Mouse (Mus musculus): Measurements from ENCODE around the gene Adprhl1.

The Adprhl1 gene

DNA sequence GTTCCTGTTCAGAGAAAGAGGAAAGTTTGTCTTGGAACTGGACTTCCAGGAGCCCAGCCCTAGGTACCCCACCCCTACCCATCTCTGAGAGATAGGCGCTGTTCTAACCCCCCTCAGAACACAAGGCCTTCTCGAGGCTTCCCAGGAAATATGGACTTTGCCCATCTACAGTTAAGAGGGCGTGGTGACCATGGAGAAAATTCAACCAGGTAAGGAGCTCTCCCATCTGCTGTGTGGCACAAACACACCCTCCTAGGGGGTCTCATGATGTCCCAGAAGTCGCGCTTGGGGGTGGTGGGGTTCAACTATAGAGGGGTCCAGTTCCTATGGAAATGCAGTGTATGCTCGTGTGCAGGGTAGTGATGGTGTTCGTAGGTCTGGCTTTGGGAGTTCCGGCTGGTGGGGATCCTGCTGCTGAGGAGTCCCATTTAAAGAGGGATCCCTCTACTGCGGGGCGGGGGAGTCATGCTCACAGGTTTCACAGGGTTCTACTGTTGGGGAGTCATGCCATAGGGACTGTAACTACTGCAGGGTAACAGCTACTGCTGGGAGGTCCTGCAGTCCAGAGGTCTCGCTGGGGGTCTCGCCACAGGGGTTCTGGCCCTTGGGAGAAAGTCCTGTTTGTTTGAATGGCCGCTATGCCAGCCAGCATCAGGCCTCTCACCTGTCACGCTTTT is 54.4 kb downstream of the Adprhl1 start:
- no peak for DNase-seq (ENCODE audit: low read depth in 2 of 2, low spot score in 2 of 2)

DNA sequence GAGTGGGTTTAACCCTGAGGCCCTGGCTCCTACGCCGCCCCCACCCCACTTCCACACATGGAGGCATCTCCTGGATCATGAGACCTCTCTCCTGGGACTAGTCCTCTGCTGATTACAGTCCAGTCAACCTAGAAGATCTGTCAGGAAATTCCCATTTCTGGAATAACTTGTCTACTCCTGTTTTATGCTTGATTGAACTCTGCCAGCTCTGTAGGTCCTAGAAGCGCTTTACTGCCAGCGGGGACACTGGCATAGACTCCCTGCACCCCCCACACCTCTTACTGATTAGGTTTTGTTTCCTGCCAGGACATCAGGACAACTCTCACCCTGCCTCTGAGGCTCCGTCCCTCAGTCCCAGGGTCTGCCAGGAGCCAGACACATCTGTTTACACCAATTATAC is 56.5 kb downstream of the Adprhl1 start:
- DNase-seq (ENCODE audit: low read depth in 2 of 2, low spot score in 2 of 2), result no peak

DNA sequence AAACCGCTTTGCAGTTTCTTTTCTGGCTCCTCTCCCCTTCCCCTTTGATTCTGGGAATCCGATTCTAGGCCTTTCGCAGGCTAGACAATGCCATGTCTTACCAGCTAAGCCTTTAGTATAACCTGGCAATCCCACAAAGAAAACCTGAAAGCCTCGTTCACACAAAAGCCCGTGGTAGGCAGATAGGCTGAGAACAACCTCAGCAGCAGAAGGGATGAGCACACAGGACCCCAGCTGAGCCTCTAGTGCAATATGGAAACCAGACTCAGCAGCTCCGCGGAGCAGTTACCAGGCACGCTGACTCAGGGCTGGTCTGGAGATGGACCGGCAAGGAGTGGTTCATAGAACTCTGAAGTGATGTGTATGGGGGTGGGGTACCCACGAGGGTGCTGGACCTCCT is 59.1 kb downstream of the Adprhl1 start:
- no peak for DNase-seq (ENCODE audit: low read depth in 2 of 2, low spot score in 2 of 2)

DNA sequence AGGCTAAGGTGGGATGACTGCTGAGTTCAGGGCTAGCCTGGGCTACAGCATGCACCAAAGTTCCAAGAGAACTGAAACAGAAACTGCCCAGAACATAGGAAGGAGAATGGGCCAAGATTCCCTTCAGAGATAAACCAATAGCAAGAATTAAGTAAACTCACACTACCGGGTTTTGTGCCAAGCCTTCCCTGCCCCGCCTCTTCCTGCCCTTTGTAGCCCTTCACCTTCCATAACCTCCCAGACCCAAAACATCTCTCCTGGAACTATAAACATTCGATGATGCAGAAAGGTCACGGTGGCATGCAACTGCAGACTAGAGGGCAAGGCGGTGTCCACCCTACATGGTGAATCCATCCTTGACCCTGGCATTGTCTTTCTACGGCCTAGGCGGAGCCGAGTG is 63.7 kb downstream of the Adprhl1 start:
- no peak for DNase-seq (ENCODE audit: low read depth in 2 of 2, low spot score in 2 of 2)

DNA sequence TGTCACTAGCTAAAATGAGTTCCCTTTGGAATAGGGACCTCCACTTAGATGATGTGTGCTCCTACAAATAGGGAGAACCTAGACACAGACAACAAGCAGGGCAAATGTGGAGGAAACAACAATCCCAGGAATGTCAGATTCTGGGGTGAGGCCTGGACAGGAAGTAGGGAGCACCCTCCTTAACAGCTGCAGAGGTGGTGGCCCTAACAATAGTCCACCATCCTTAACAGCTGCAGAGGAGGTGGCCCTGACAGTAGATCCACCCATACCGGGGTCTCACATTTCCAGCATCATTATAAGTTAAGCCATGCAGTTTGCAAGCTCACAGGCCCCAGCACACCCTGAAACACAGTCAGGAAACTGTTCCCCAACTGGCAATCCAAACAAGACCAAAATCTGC is 65.1 kb downstream of the Adprhl1 start:
- no peak for DNase-seq (ENCODE audit: low read depth in 2 of 2, low spot score in 2 of 2)

DNA sequence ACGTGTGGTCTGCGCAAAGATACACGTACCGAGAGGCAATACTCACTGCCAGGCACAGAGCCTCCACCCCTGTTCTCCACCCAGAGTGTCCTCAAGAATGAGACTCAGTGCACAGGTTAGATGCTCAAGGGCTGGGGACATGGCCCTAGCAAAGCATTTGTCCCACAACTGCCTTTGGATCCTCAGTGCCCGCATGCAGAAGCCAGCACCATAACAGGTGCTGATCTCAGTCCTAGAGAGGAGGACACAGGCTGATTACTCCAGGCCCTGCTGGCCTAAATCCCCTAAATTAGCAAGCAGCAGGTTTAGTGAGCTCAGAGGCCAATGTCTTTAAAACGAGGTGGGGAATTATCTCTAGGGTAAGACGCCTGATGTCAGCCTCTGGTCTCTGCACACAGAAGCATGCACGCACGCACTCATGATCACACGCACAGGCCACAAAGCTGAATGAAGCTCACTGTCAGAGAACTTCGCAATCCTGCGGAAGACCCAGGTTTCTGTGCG is 65.9 kb downstream of the Adprhl1 start:
- no peak for DNase-seq (ENCODE audit: low read depth in 2 of 2, low spot score in 2 of 2)

DNA sequence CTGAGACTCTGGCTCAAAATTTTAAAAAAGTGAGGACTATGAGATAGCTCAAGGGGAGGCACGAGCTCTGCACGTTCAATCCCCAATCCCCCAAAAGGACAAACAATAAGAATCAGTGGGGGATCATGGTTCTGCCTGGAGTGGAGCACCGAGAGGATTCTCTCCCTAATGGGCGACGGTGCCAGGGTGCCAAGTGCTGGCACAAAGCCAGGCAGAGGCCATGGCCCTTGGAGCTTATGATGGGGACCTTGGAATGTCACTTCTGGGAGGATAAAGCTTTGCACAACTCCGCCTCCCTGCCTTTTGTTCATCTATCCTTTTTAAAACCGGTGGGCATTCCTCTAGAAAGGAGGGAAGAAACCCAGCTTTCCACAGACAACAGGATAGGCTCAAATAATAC is 66.3 kb downstream of the Adprhl1 start:
- DNase-seq (ENCODE audit: low read depth in 2 of 2, low spot score in 2 of 2), result no peak

DNA sequence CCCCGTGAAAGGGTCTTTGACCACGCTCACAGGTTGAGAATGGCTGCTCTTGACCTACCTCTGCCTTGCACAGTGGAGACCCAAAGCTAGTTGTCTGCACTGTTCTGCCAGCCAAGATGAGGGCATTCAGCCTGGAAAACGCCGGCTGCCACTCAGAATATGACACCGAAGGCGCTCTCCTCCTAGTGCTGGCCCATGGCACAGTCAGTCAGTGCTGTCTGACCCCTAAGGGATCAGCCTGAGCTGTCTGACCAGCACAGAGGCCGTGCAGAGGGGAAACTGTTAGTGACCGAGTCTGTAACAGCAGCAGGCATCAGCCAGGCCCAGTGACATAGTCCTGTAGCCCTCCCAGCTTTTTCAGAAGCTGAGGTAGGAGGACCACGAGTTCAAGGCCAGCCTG is 66.7 kb downstream of the Adprhl1 start:
- no peak for DNase-seq (ENCODE audit: low read depth in 2 of 2, low spot score in 2 of 2)

DNA sequence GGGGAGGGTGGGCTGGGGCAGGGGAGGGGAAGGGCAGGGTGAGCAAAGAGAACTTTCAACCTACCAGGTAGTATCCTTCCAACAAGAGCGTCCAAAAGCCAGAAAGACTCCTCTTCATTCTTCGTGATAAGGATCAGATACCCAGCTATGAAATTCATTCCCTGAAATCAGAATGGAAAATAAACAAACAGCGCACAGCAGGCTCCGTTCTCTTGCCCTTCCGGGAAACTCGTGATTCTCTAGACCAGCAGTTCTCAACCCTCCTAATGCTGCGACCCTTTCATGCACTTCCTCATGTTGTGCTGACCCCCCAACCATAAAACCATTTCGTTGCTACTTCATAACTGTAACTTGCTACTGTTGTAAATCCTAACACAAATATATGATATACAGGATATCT is 67.1 kb downstream of the Adprhl1 start:
- no peak for DNase-seq (ENCODE audit: low read depth in 2 of 2, low spot score in 2 of 2)

DNA sequence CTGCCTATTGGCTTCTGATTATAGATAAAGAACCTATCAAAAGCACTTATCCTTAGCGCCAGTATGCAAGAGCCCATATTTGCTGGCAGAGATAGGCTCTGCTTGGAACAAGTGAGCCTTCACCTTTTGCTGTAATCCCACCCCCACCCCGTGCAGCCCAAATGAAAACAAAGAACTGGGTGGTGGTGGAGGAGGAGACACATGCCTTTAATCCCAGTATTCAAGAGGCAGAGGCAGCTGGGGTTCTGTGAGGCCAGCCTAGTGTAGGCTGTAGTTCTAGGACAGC is 72.3 kb downstream of the Adprhl1 start:
- no peak for DNase-seq (ENCODE audit: low read depth in 2 of 2, low spot score in 2 of 2)

DNA sequence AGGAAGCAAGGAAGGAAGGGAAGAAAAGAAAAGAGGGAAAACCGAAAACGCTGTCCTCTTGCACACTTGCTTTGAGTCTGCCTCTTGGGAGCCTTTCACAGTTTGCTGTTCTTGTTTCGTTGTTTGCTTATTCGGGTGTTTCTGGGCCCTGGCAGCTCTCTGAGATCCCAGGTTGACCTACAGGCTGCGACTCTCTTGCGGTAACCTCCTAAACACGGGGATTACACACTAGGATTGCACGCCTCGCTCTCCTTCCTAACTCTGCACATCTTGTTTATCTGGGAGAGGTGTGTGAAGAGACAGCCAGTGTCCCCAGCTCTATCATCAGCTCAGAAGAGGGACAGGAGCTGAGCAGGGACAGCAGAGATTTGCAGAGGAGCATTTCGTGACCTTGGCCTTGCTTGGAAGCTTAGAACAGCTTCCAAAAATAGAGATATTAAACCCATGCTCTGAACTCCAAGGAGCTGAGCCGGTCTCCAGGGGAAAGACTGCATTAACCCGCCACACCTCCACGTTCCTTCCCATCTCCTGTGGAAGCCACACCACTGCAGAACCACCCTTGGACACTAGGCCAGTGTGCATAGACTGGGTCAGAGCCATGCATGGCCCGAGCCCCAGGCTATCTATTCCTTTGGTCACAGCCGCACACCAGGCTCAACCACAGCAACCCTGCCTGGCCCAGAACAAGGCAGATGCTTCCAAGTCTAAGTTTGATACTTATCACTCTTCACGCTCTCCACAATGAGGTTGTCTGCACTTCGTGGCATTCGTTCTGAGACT is 72.9 kb downstream of the Adprhl1 start:
- DNase-seq (ENCODE audit: low read depth in 2 of 2, low spot score in 2 of 2), result no peak

DNA sequence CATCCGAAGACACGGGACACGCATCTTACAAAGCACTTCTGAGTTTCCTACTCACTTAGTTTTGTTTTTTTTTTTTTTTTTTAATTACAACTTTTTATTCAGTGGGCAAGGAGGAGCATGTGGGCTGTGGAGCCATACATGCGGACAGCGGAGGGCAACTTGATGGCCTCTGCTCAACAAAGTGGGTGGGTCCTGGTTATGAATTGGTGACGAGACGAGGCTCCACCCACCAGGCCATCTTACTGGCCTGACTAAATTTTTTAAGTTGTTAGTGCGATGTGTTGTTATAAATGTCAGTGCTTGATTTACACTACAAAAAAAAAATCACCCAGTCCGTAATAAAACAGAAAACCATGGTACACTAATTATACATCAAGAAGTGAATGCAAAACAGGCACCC is 73.6 kb downstream of the Adprhl1 start:
- no peak for DNase-seq (ENCODE audit: low read depth in 2 of 2, low spot score in 2 of 2)

DNA sequence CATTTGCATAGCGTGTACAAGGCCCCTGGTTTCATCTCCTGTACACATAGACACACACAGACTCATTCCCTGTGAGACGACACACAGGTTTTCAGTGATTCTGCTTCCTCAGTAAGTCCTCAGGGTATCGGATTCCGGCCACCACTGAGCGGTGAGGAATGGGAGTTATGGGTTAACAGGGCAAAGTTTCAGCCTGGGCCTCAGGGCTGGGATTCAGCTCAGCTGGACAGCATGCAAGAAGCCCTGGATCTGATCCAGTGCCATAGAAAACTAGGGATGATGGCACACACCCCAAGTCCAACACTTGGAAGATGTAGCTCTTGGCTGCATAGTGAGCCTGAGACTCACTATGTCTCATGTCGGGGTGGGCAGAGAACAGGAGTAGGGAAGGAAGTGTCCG is 74.0 kb downstream of the Adprhl1 start:
- no peak for DNase-seq (ENCODE audit: low read depth in 2 of 2, low spot score in 2 of 2)

DNA sequence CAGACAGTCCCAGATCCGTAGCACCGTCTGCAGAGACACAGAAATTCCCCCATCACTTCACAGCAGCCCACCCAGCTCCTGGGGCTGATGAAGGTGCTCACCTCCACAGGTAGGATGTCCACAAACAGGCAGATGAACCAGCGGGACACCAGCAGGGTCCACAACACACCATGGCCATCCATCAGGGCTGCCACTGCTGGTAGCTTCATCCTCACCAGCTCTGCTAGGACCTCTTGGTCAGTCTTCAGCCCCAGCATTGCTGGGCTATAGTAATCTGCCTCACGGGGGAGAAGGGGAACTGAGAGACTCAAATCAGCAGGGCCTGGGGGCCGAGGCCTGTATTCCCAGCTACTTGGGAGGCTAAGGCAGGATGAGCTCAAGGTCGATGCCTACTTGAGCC is 74.5 kb downstream of the Adprhl1 start:
- DNase-seq (ENCODE audit: low read depth in 2 of 2, low spot score in 2 of 2), result no peak

DNA sequence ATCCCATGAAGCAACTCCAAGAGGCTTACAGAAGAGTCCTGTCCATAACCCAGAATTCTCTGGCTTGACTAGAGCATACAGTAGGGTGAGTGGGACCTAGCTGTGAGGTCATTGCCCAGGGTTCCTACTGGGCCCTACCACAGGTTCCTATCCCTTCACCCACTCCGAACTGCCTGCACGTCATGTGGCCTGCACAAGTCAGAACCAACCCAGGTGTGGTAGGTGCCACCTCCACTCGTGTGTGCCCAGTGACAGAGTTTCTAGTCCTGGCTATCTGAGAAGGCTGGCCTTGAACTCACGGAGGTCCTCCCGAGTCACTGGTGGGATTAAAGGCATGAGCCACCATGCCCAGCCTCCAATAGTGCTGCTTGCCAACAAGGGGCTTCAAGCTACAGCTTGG is 75.8 kb downstream of the Adprhl1 start:
- no peak for DNase-seq (ENCODE audit: low read depth in 2 of 2, low spot score in 2 of 2)

DNA sequence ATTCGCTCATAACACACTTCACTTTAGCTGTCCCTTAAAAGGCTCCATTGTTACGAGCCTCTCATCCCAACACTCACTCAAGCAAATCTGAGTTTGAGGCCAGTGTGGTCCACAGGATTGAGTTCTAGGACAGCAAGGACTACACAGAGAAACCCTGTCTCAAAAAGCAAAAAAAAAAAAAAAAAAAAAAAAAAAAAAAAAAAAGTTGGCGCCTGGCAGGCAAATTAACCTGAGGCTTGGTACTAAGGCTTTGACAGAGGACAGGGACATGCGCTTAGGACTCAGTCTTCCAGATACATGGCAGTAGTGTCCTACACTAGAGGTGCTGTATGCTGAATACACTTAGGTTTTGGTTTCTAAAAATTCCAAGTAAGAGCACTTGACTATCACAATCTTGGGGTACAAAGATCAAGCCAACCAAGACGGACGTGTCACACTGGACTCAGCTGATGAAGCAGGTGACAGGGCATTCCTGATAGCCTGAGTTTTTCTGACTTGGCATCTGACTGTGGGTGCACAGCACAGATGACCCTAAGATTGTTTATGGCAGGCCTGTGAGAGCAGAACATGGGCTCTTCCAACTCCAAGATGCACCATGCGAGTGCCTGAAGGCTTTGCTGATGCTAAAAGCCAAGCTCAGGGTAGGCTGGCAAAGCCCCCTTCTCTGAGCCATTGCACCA is 76.6 kb downstream of the Adprhl1 start:
- DNase-seq (ENCODE audit: low read depth in 2 of 2, low spot score in 2 of 2), result no peak

DNA sequence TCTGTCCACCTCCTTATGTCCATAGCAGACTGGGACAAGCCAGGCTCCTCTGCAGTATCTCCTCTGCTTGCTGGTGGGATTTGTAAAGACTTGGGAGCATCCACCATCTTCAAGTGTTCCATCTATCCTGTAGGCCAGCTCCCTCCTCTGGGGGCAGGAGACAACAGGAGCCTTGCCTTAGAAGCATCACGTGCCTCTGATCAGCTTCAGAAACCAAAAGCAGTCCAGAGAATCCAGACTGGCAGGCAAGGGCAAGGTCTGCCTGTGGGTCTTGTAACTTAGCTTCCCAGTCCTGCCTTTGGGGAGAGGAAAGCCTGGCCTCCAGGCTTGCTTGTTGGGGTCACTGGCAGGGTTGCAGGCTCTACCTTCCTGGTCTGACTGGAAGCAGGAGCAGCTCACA is 78.3 kb downstream of the Adprhl1 start:
- DNase-seq (ENCODE audit: low read depth in 2 of 2, low spot score in 2 of 2), result no peak

DNA sequence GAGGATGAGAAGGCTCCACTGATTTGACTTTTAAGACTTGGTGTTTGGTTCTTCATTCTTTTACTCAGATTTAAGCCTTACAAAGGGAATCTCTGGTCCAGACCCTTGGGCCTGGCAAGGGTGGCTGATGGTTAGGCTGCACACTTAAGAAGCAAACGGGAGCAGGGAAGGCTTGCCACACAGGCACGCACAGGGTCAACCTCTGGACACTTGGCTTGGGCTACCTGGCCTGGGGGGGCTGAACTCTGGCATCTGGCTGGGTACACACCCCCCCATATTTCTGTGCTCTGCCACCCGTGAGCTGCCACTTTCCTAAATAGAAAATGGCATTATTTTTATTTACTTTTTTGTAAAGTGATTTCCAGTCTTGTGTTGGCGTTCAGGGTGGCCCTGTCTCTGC is 79.2 kb downstream of the Adprhl1 start:
- no peak for DNase-seq (ENCODE audit: low read depth in 2 of 2, low spot score in 2 of 2)

DNA sequence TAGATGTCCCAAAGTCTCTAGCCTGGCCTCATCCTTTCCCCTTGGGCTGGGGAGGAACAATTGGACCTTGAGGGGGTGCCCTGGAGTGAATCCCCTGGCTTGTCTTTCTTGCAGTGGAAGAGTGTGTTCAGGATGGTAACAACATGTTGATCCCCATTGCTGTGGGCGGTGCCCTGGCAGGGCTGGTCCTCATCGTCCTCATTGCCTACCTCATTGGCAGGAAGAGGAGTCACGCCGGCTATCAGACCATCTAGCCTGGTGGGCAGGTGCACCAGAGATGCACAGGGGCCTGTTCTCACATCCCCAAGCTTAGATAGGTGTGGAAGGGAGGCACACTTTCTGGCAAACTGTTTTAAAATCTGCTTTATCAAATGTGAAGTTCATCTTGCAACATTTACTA is 79.7 kb downstream of the Adprhl1 start:
- DNase-seq (ENCODE audit: low read depth in 2 of 2, low spot score in 2 of 2), result no peak

Data from CD8-positive naive resting alpha-beta T cell, adult 2 months (primary cell).